7 mouse cellular contexts compared by ENCODE assay signal in the genomic region with DNA sequence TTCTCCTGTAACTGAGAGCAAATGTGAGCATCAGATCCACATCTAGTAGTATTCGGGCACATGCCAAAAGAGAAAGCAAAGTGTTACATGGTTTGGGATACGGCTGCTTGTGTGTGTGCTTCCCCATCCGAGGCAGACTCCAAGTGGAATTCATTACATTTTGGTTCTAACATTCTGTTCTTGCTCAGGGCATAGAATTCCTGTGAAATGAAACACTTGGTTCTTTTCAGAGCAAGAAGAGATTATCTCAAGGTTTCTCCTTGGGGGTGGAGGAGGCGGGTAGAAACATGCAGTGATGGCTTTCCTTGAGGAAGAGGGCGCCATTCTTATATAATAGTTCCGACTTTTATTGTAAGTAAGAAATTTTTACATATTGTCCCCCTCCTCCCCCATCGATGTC. TPM values are rescaled to one million over a fixed set of nuclear protein-coding genes. Genes with fewer than 3 reads are reported as not detected.
DNase-seq lines count a peak whose midpoint lies in the region; ATAC-seq and TF ChIP-seq lines count a peak whose summit lies in the region.

No protein-coding gene starts in this region.

- no peak overlapping the region for H3K9ac ChIP-seq in limb, embryonic 15.5 days

- CTCF ChIA-PET in Patski (lab: Charles Lee) = interaction anchor here (1.0 to 1.9 kb wide), 11 partner anchors 10 to 632 kb away, joined by 3 to 11 read pairs (median 6); no protein-coding TSS in a partner anchor

- in situ Hi-C loops in Patski (cut with MboI; ENCODE audit: low pct_unique_long_range_greater_than_20kb) = loop anchor here (10.0 to 25.0 kb wide), 3 partner anchors 378 to 1391 kb away; partner anchors contain the start of gene Gpr171

- POLR2A ChIA-PET in Patski (lab: Charles Lee) = interaction anchor here (1.2 to 1.5 kb wide), 2 partner anchors 25 to 103 kb away, joined by 4 read pairs; no protein-coding TSS in a partner anchor

- 31% methylated on average over 7 of the region's 7 CpGs for WGBS in limb, embryonic 15.5 days

- no peaks in the 10 kb centered on the region for H3K36me3 ChIP-seq in limb, embryonic 15.5 days

- DNase-seq in left cerebral cortex, adult 11 months (ENCODE audit: low spot score) = peak; percentile 50
- no peak for DNase-seq in left cerebral cortex, adult 8-10 months (ENCODE audit: low spot score in 2 of 2)
- no peak for DNase-seq in Patski (ENCODE audit: low read depth, low spot score)
- DNase-seq in urinary bladder, postnatal 10 days (ENCODE audit: low spot score) = no peak

- H3K9me3 ChIP-seq in limb, embryonic 15.5 days = no peaks in the 10 kb centered on the region

- H3K4me3 ChIP-seq in embryonic fibroblast, embryonic 13.5 days (ENCODE audit: insufficient read depth, low read length) = peak overlapping the region; percentile 97
- H3K4me3 ChIP-seq in limb, embryonic 15.5 days = peak overlapping the region; percentile 93

- no peaks in the 10 kb centered on the region for H3K27me3 ChIP-seq in Patski
- no peaks in the 10 kb centered on the region for H3K27me3 ChIP-seq in limb, embryonic 15.5 days

- TF ChIP-seq CTCF in Patski (IDR thresholded peaks at IDR 0.05) = peak; percentile 40
- TF ChIP-seq CTCF in embryonic fibroblast, embryonic 13.5 days (IDR thresholded peaks at IDR 0.05; ENCODE audit: borderline replicate concordance, insufficient read depth, low read length) = no peak

- H3K27ac ChIP-seq in embryonic fibroblast, embryonic 13.5 days (ENCODE audit: insufficient read depth, low read length) = peak overlapping the region; percentile 91
- peak overlapping the region; percentile 99 for H3K27ac ChIP-seq in limb, embryonic 15.5 days

- peak overlapping the region; percentile 49 for H3K4me2 ChIP-seq in limb, embryonic 15.5 days

- no peak for ATAC-seq in Patski
- no peak for ATAC-seq in limb, embryonic 15.5 days (ENCODE audit: insufficient number of reproducible peaks, low FRiP score, low TSS enrichment, low read depth)
- no peak for ATAC-seq in CD4-positive, CD25-positive, alpha-beta regulatory T cell, adult 4 months

- H3K4me1 ChIP-seq in embryonic fibroblast, embryonic 13.5 days (ENCODE audit: control insufficient read depth, insufficient read depth, low read length) = peaks cover 10% of the 10 kb centered on the region; the same call in 1 of the 2 replicates
- peaks cover 16% of the 10 kb centered on the region; the same call in 1 of the 2 replicates for H3K4me1 ChIP-seq in limb, embryonic 15.5 days

- TF ChIP-seq POLR2A in embryonic fibroblast, embryonic 13.5 days (IDR thresholded peaks at IDR 0.05; ENCODE audit: low read depth, low read length) = no peak

RNA-seq across cellular contexts. Expression of gene Mbnl1, which starts 30.6 kb away (rescaled TPM):
- 100 to 1,000 TPM; 155 to 163 (median 160) TPM for total RNA-seq in left cerebral cortex, adult 8-10 months (2022)
- 84.9 TPM for polyA plus RNA-seq in Patski (2021)
- polyA plus RNA-seq in embryonic fibroblast, embryonic 13.5 days (2011; ENCODE audit: insufficient read length, low read depth, missing spikeins) = 191 and 192 TPM in 2 replicates
- 109 and 113 TPM in 2 replicates for polyA plus RNA-seq in limb, embryonic 15.5 days (2015; fragmentation: Nextera tagmentation; extraction: Ambion mirVana)
- polyA plus RNA-seq in CD4-positive, CD25-positive, alpha-beta regulatory T cell, adult 4 months (2017; shearing (Covaris generic)) = 1,000 to 10,000 TPM in 1 of 2 experiments, 100 to 1,000 TPM in 1; 862 to 1,011 TPM
